Mouse (Mus musculus): ENCODE measurements around the gene Fsip1. TPM values are rescaled to one million over a fixed set of nuclear protein-coding genes. Genes with fewer than 3 reads are reported as not detected.
A peak's percentile ranks its signal among the peaks of the same experiment; 100 is the strongest.
"Not testable (repeated sequence)": the region's sequence is repeated elsewhere in the genome, so short reads cannot be mapped to it uniquely, and the experiment has no call there.

The Fsip1 gene
- polyA plus RNA-seq, 1 experiment from 2014 or later = 3.3 TPM

- WGBS = 80% methylated on average over 6 of the region's 6 CpGs
- Histone ChIP-seq H3K27me3 (no peaks in the 10 kb centered on the region), H3K27ac (no peak overlapping the region), H3K4me3 (replicated peaks) (no peak overlapping the region), H3K9ac (no peak overlapping the region), H3K36me3 (replicated peaks) (no peaks in the 10 kb centered on the region), H3K4me2 (no peak overlapping the region), H3K9me3 (no peaks in the 10 kb centered on the region), H3K4me1 (peaks cover 29% of the 10 kb centered on the region)
- ATAC-seq (ENCODE audit: low FRiP score) = no peak
Observed at GRCm38 (mm10) chr2:118164137-118164536, 92.6 kb downstream of the Fsip1 start.

- H3K27ac ChIP-seq = no peak overlapping the region
- 70% methylated on average over 5 of the region's 5 CpGs for WGBS
- no peaks in the 10 kb centered on the region for H3K9me3 ChIP-seq
- H3K27me3 ChIP-seq = no peaks in the 10 kb centered on the region
- H3K36me3 ChIP-seq (replicated peaks) = no peaks in the 10 kb centered on the region
- ATAC-seq (ENCODE audit: low FRiP score) = no peak
- H3K9ac ChIP-seq = no peak overlapping the region
- peaks cover 32% of the 10 kb centered on the region for H3K4me1 ChIP-seq
- H3K4me2 ChIP-seq = no peak overlapping the region
- H3K4me3 ChIP-seq (replicated peaks) = no peak overlapping the region
Observed at GRCm38 (mm10) chr2:118162486-118162885, 94.3 kb downstream of the Fsip1 start.

GRCm38 (mm10) chr2:118160991-118161390, 95.8 kb downstream of the Fsip1 start:
- WGBS = 30% methylated on average over 2 of the region's 2 CpGs
- peak overlapping the region; percentile 43; the same call in 1 of the 2 replicates for H3K27ac ChIP-seq
- peaks cover 36% of the 10 kb centered on the region for H3K4me1 ChIP-seq

GRCm38 (mm10) chr2:118160547-118160946, 96.2 kb downstream of the Fsip1 start:
- 3% methylated on average over 6 of the region's 6 CpGs for WGBS
- Histone ChIP-seq H3K27me3 (no peaks in the 10 kb centered on the region), H3K4me1 (peaks cover 38% of the 10 kb centered on the region), H3K9me3 (no peaks in the 10 kb centered on the region), H3K27ac (peak overlapping the region; percentile 43), H3K9ac (no peak overlapping the region), H3K36me3 (replicated peaks) (no peaks in the 10 kb centered on the region), H3K4me2 (no peak overlapping the region), H3K4me3 (replicated peaks) (no peak overlapping the region)
- ATAC-seq (ENCODE audit: low FRiP score) = peak; percentile 78; the same call in 1 of the 2 replicates

More at GRCm38 (mm10) chr2:118160991-118161390, 95.8 kb downstream of the Fsip1 start:
- Histone ChIP-seq H3K27me3 (no peaks in the 10 kb centered on the region), H3K4me2 (no peak overlapping the region), H3K36me3 (replicated peaks) (no peaks in the 10 kb centered on the region), H3K4me3 (replicated peaks) (no peak overlapping the region), H3K9me3 (no peaks in the 10 kb centered on the region), H3K9ac (no peak overlapping the region)
- no peak for ATAC-seq (ENCODE audit: low FRiP score)

GRCm38 (mm10) chr2:118159126-118159525, 97.6 kb downstream of the Fsip1 start:
- 68% methylated on average over 6 of the region's 6 CpGs for WGBS
- H3K9ac ChIP-seq = no peak overlapping the region
- H3K27ac ChIP-seq = no peak overlapping the region
- no peaks in the 10 kb centered on the region for H3K36me3 ChIP-seq (replicated peaks)
- H3K4me2 ChIP-seq = no peak overlapping the region
- H3K27me3 ChIP-seq = no peaks in the 10 kb centered on the region
- no peak overlapping the region for H3K4me3 ChIP-seq (replicated peaks)
- no peaks in the 10 kb centered on the region for H3K9me3 ChIP-seq
- no peak for ATAC-seq (ENCODE audit: low FRiP score)
- H3K4me1 ChIP-seq = peaks cover 38% of the 10 kb centered on the region

DNA sequence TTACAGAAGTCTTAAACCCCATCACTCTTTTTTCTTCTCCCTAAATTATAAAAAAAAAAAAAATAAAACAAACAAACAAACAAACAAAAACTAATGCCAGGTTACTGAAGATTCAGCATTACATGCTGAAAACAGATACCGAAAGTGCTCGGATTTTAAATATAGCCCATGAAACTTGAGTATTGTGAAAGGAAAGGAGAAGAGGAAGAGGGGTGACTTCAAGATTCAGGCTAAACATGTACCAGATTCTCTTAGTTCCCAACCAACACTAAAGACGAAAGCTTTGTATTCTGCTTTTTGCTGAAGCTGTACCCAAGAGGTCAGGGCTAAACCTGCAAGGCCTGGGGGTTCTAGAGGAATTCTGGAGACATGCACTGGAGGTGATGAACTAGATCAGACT, 98.7 kb downstream of the Fsip1 start:
- no peak overlapping the region for H3K4me2 ChIP-seq
- H3K9me3 ChIP-seq = no peaks in the 10 kb centered on the region
- ATAC-seq (ENCODE audit: low FRiP score) = no peak
- H3K27ac ChIP-seq = no peak overlapping the region
- no peak overlapping the region for H3K9ac ChIP-seq
- no peaks in the 10 kb centered on the region for H3K36me3 ChIP-seq (replicated peaks)
- H3K4me1 ChIP-seq = peaks cover 37% of the 10 kb centered on the region
- H3K27me3 ChIP-seq = no peaks in the 10 kb centered on the region
- no peak overlapping the region for H3K4me3 ChIP-seq (replicated peaks)
- 93% methylated on average over 3 of the region's 3 CpGs for WGBS

DNA sequence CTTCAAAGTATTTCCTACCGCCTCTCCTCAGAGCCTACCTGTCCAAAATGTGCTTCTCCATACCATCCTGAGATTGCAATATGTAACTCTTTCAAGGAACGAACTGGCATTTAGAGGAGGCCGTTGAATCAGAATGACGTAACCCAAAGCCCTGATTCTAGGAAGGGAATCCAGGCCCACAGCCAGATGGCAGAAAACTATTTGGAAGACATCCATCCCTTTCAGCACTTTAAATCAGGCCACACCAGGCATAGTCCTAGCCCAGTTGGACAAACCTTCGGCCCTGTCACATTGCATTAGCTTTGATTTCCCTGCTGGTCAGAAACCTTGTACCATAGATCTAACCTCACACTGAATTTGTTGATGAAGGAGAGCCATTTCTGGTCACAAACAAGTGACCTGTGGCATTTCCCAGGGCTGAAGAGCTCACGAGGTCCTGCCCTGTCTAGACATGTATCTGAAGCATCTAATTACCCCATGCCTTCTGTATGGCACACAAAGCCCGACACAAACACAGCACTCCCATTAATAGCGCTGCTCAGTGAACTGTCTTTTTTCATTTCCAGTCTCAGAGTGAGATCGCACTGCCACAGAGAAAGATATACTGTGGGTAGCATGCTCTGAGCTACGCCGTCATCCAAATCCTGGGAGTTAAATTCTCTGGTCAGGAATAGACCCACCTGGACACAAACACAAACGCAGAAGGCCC, 106.8 kb downstream of the Fsip1 start:
- Histone ChIP-seq H3K36me3 (replicated peaks) (no peaks in the 10 kb centered on the region), H3K27ac (no peak overlapping the region; the same call in 1 of the 2 replicates), H3K27me3 (no peaks in the 10 kb centered on the region), H3K4me1 (no peaks in the 10 kb centered on the region), H3K4me2 (no peak overlapping the region), H3K9ac (no peak overlapping the region), H3K4me3 (replicated peaks) (no peak overlapping the region), H3K9me3 (no peaks in the 10 kb centered on the region)
- no peak for ATAC-seq (ENCODE audit: low FRiP score)
- 76% methylated on average over 12 of the region's 12 CpGs for WGBS

- WGBS = 94% methylated on average over 4 of the region's 4 CpGs
- Histone ChIP-seq H3K9me3 (no peaks in the 10 kb centered on the region), H3K36me3 (replicated peaks) (no peaks in the 10 kb centered on the region), H3K27me3 (no peaks in the 10 kb centered on the region), H3K4me2 (no peak overlapping the region), H3K4me3 (replicated peaks) (no peak overlapping the region), H3K4me1 (no peaks in the 10 kb centered on the region), H3K27ac (no peak overlapping the region), H3K9ac (no peak overlapping the region)
- ATAC-seq (ENCODE audit: low FRiP score) = no peak
Observed at GRCm38 (mm10) chr2:118148321-118149142, 108.2 kb downstream of the Fsip1 start.

DNA sequence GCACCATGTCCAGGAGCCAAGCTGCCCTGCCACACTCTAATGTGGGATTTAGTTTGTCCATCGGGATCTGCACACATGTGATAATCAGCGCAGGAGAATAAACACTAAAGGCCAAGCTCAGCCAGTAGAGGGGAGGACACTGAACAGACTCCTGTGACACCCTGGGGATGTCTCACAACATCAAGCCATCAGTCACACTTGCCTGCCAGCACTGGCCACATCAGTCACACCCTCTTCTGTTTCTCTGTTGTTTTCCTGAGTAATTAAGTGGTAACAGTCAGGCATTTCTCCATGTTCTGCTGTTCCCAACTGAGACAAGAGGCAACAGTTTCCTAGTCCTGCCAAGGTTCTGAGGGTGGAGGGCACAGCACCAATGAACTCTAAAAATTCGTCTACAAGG, 109.0 kb downstream of the Fsip1 start:
- H3K27me3 ChIP-seq; H3K4me3 ChIP-seq (replicated peaks); H3K9ac ChIP-seq; ATAC-seq (ENCODE audit: low FRiP score); H3K36me3 ChIP-seq (replicated peaks); H3K4me2 ChIP-seq; H3K9me3 ChIP-seq; H3K27ac ChIP-seq; H3K4me1 ChIP-seq: not testable (repeated sequence)
- 80% methylated on average over 3 of the region's 3 CpGs for WGBS

GRCm38 (mm10) chr2:118141651-118142050, 115.1 kb downstream of the Fsip1 start:
- Histone ChIP-seq H3K4me1 (no peaks in the 10 kb centered on the region), H3K9ac (no peak overlapping the region), H3K27me3 (no peaks in the 10 kb centered on the region), H3K36me3 (replicated peaks) (no peaks in the 10 kb centered on the region), H3K4me3 (replicated peaks) (no peak overlapping the region), H3K9me3 (no peaks in the 10 kb centered on the region), H3K4me2 (no peak overlapping the region), H3K27ac (no peak overlapping the region)
- no peak for ATAC-seq (ENCODE audit: low FRiP score)
- WGBS = 92% methylated on average over 10 of the region's 10 CpGs

DNA sequence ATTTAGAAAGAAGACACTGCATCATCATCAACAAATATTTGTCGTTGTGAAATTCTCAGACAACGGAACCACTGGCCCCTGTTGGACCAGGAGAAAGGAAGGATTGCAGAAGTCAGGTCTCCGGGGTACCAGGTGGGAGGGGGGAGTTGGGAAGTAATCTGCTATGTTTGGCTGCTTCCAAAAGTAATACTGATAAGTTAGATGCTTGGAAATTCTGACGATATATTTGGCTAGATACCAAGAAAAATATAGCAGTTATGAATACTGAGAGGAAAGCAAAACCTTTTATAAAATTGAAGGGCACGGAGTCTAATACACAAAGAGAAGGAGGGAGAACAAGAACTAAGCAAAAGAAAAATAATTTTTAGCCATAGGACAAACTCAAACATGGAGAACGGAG, 117.5 kb downstream of the Fsip1 start:
- Histone ChIP-seq H3K4me3 (replicated peaks) (no peak overlapping the region), H3K36me3 (replicated peaks) (no peaks in the 10 kb centered on the region), H3K4me2 (no peak overlapping the region), H3K9ac (no peak overlapping the region), H3K4me1 (no peaks in the 10 kb centered on the region), H3K9me3 (no peaks in the 10 kb centered on the region), H3K27ac (no peak overlapping the region), H3K27me3 (no peaks in the 10 kb centered on the region)
- no peak for ATAC-seq (ENCODE audit: low FRiP score)
- 95% methylated on average over 6 of the region's 6 CpGs for WGBS

DNA sequence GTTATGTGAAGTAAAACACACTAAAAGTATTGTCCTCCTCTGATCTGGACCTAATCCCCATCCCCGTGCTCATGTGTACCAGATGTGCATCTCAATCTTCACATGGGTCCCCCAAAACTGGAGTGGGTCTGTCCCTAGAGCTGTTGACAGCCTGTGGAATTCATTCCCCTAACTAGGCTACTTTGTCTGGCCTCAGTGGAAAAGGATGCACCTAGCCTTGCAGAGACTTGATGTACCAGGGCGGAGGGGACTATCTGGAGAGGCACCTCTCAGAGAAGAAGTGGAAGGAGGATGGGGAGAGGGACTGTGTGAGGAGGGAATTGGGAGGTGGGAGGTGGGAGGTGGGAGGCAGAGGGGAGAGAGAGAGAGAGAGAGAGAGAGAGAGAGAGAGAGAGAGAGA, 119.0 kb downstream of the Fsip1 start:
- Histone ChIP-seq H3K27me3 (no peaks in the 10 kb centered on the region), H3K4me1 (no peaks in the 10 kb centered on the region), H3K9me3 (no peaks in the 10 kb centered on the region), H3K9ac (no peak overlapping the region), H3K27ac (no peak overlapping the region), H3K36me3 (replicated peaks) (no peaks in the 10 kb centered on the region), H3K4me2 (no peak overlapping the region), H3K4me3 (replicated peaks) (no peak overlapping the region)
- 90% methylated on average over 2 of the region's 2 CpGs for WGBS
- no peak for ATAC-seq (ENCODE audit: low FRiP score)

- ATAC-seq (ENCODE audit: low FRiP score) = no peak
Observed at GRCm38 (mm10) chr2:118137071-118137470, 119.7 kb downstream of the Fsip1 start.

More at GRCm38 (mm10) chr2:118137071-118137470, 119.7 kb downstream of the Fsip1 start:
- Histone ChIP-seq H3K9me3 (no peaks in the 10 kb centered on the region), H3K4me1 (no peaks in the 10 kb centered on the region), H3K4me3 (replicated peaks) (no peak overlapping the region), H3K9ac (no peak overlapping the region), H3K4me2 (no peak overlapping the region), H3K36me3 (replicated peaks) (no peaks in the 10 kb centered on the region), H3K27ac (no peak overlapping the region), H3K27me3 (no peaks in the 10 kb centered on the region)
- WGBS = 91% methylated on average over 9 of the region's 9 CpGs

Measured in forebrain, embryonic 12.5 days (tissue).